Mouse (Mus musculus) ES-Bruce4 (cell line): ENCODE measurements at regions not wholly inside any gene's neighbourhood (a gene's known extent, or its start where the extent isn't known, plus 50 kb on each side); places are given as distances from the start of the nearest gene placed in this dataset.

Experiments used
- H3K27ac ChIP-seq: 2 replicates; pipeline ENCODE4 v1.5.1; 2012; ENCODE audit warnings: low read length, inconsistent platforms; ENCODE audit not compliant: insufficient read depth
- H3K27me3 ChIP-seq: 2 replicates; pipeline ENCODE4 v1.6.1; 2012; ENCODE audit warnings: mild to moderate bottlenecking, low read length, inconsistent platforms; ENCODE audit not compliant: control insufficient read depth, poor library complexity, insufficient read depth, severe bottlenecking
- H3K36me3 ChIP-seq: 2 replicates; pipeline ENCODE4 v1.6.1; 2012; ENCODE audit warnings: inconsistent platforms, mild to moderate bottlenecking, low read length, moderate library complexity; ENCODE audit not compliant: control insufficient read depth, poor library complexity, insufficient read depth, severe bottlenecking
- H3K4me1 ChIP-seq: one replicate; pipeline ENCODE4 v1.8.1; 2011; ENCODE audit warnings: low read length; ENCODE audit not compliant: control insufficient read depth, insufficient read depth
- H3K4me3 ChIP-seq: 2 replicates; pipeline ENCODE4 v1.5.1; 2011; ENCODE audit warnings: low read depth, mild to moderate bottlenecking, low read length
- H3K9ac ChIP-seq: 2 replicates; pipeline ENCODE4 v1.6.1; 2012; ENCODE audit warnings: low read depth, mild to moderate bottlenecking, inconsistent platforms; ENCODE audit not compliant: poor library complexity, severe bottlenecking
- H3K9me3 ChIP-seq: replicated peaks from 2 replicates; pipeline ENCODE4 v1.6.1; 2012; ENCODE audit warnings: mild to moderate bottlenecking, low read length, inconsistent platforms; ENCODE audit not compliant: control insufficient read depth, poor library complexity, insufficient read depth, severe bottlenecking
- CTCF ChIP-seq: IDR thresholded peaks from one replicate; pipeline ENCODE4 v1.8.1; 2011; ENCODE audit warnings: low read depth, low read length
- EP300 ChIP-seq: IDR thresholded peaks from 2 replicates; pipeline ENCODE4 v1.6.1; 2011; ENCODE audit warnings: low read depth, low read length; ENCODE audit not compliant: insufficient read depth
- POLR2A ChIP-seq: IDR thresholded peaks from one replicate; pipeline ENCODE4 v1.8.1; 2011; ENCODE audit warnings: low read length; ENCODE audit not compliant: insufficient read depth

DNA sequence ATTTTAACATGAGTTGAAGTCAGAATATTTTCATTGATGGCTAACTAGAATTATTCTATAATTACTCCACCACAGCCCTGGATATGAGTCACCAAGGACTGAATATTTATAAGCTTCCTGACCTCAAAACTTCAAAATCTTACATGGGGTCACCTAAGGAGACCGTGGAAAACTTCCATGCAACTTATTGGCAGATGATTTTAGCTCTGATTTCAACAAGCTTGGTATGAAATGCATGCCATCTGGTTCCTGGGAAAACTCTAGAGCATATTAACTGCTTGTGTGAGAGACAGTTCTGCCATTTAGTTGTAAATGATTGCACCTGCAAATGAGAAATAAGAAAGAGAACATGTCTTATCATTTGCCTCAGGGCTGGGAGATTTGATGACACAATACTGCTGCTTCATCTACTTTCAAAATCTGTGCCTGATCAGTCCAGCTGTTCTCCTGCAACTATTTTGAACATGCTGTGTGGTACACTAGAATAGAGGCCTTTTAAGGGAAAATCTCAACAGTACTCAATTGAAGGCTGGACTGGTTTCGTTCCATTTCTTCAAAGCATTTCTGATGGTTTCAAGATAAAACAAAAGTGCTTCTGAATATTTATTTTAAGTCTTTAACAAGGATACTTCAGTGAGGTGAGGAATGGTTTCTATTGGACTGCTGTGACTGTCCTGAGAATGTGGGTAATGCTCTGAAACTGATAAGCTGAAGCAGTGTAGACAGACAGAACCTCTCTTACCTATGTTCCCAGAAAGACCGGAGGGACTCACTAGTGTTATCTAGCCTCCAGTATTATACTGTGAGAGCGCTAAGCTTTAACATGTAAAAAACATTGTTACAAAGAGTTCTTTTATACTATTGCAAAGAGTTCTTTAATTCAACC lies 513.8 kb upstream of the Nr5a2 start:
- no peaks in the 10 kb centered on the region for H3K27me3 ChIP-seq
- H3K36me3 ChIP-seq, result no peaks in the 10 kb centered on the region
- no peak overlapping the region for H3K9ac ChIP-seq
- no peak for TF ChIP-seq POLR2A
- TF ChIP-seq EP300, result no peak
- TF ChIP-seq CTCF, result no peak
- no peaks in the 10 kb centered on the region for H3K4me1 ChIP-seq
- H3K27ac ChIP-seq, result no peak overlapping the region
- H3K9me3 ChIP-seq, result no peaks in the 10 kb centered on the region
- no peak overlapping the region for H3K4me3 ChIP-seq

DNA sequence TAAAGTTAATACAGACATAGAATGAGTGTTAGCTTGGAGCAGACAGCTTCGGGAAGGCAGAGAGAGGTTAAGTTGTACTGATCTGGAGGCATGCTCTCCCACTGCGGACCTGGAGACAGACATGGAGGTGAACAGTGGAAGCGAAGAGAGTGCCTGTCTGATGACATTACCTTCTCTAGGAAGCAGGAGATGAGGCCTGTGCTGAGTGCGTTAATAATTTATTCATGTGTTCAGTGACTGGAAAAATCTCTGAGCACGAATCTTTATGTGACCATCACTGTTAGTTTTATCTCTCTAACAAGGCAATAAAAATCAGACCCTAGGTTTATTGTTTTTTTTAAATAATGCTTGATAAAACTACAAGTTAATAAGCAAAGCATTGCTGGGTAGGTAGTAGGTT lies 504.7 kb upstream of the Nr5a2 start:
- H3K9ac ChIP-seq, result no peak overlapping the region
- no peaks in the 10 kb centered on the region for H3K36me3 ChIP-seq
- H3K4me3 ChIP-seq, result no peak overlapping the region
- no peaks in the 10 kb centered on the region for H3K27me3 ChIP-seq
- H3K4me1 ChIP-seq, result no peaks in the 10 kb centered on the region
- no peak for TF ChIP-seq CTCF
- no peak for TF ChIP-seq EP300
- no peak for TF ChIP-seq POLR2A
- H3K9me3 ChIP-seq, result no peaks in the 10 kb centered on the region
- no peak overlapping the region for H3K27ac ChIP-seq

DNA sequence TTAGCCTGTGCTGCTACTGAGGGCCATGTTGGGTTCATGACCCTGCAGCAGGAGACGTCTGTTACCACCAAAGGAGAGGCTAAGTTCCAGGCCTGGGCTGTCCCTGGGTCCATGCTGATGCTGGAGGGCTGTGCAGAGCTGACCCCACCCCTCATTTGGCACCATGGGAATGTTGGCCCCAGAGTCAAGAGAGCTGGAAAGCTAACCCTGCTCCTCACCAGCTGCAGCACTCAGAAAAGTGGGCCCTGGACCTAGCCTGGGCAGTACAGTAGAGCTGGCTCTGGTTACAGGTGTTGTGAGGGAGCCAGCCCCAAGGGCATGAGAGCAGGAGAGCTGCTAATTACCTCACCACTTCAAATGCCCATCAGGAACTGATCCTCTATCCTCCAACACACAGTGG lies 500.9 kb upstream of the Nr5a2 start:
- H3K27me3 ChIP-seq, result no peaks in the 10 kb centered on the region
- no peaks in the 10 kb centered on the region for H3K36me3 ChIP-seq
- no peaks in the 10 kb centered on the region for H3K4me1 ChIP-seq
- H3K9ac ChIP-seq, result no peak overlapping the region
- TF ChIP-seq CTCF (no peak), EP300 (no peak), POLR2A (no peak)
- no peak overlapping the region for H3K4me3 ChIP-seq
- H3K9me3 ChIP-seq, result no peaks in the 10 kb centered on the region
- H3K27ac ChIP-seq, result no peak overlapping the region

GRCm38 (mm10) chr1:137453446-137454208 lies 493.4 kb upstream of the Nr5a2 start:
- Histone ChIP-seq H3K9me3 (no peaks in the 10 kb centered on the region), H3K36me3 (no peaks in the 10 kb centered on the region), H3K27ac (no peak overlapping the region), H3K9ac (no peak overlapping the region), H3K4me3 (no peak overlapping the region), H3K4me1 (no peaks in the 10 kb centered on the region), H3K27me3 (no peaks in the 10 kb centered on the region)
- TF ChIP-seq EP300 (no peak), POLR2A (no peak), CTCF (no peak)

DNA sequence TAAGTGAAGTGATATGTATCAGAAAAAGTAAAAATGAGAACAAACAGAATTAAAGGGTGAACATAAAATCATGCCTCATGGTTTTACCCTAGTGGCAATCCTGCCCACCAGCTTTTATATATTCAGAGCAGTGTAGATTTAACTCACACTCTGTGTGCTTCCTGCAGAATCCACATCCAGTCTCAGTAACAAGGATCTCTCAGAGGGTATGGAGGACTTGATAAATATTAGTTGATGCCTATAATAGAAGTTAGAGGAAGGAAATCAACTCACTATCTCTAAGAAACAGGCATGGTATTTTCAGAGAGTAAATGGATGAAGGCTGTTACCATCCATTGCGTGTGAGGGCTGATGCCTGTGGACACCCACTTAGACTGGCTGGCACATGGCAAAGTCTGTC lies 492.5 kb upstream of the Nr5a2 start:
- no peak overlapping the region for H3K4me3 ChIP-seq
- no peaks in the 10 kb centered on the region for H3K9me3 ChIP-seq
- no peak overlapping the region for H3K27ac ChIP-seq
- no peaks in the 10 kb centered on the region for H3K36me3 ChIP-seq
- no peak overlapping the region for H3K9ac ChIP-seq
- TF ChIP-seq CTCF (no peak), EP300 (no peak), POLR2A (no peak)
- no peaks in the 10 kb centered on the region for H3K4me1 ChIP-seq
- H3K27me3 ChIP-seq, result no peaks in the 10 kb centered on the region

DNA sequence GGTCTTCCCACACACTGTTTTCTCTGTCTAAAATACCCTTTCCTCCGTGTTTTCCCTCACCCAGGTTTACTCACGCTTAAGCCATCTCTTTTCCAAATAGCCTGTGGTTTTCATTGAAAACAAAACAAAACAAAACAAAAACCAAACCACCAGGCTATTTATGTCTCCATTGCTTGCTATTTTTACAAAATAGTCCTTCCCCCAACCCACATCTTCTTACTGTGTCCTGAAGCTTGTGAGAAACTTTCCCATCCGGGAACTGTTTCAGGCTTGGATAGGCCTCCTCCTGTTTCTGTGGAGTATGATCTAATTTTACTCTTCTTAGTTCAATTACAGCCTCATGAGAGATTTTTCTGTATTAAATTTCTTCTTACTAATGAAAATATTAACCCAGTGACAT lies 486.2 kb upstream of the Nr5a2 start:
- no peak overlapping the region for H3K4me3 ChIP-seq
- no peaks in the 10 kb centered on the region for H3K27me3 ChIP-seq
- no peaks in the 10 kb centered on the region for H3K36me3 ChIP-seq
- no peak overlapping the region for H3K9ac ChIP-seq
- TF ChIP-seq POLR2A, result no peak
- TF ChIP-seq EP300, result no peak
- TF ChIP-seq CTCF, result no peak
- H3K9me3 ChIP-seq, result no peaks in the 10 kb centered on the region
- no peaks in the 10 kb centered on the region for H3K4me1 ChIP-seq
- H3K27ac ChIP-seq, result no peak overlapping the region
